Mouse (Mus musculus) layer of hippocampus, postnatal 10 days (tissue): ENCODE measurements around the gene Moxd2. TPM values are rescaled to one million over a fixed set of nuclear protein-coding genes. Genes with fewer than 3 reads are reported as not detected.

Experiments used
- DNase-seq, 2 experiments: peaks; one replicate each; pipeline ENCODE4 v3.0.0; 2021; ENCODE audit warnings: low spot score in 2 of 2
- long read RNA-seq: library from polyadenylated mRNA; stranded (forward); transcript quantifications from one replicate; pipeline ENCODE4 v2.0.0, GENCODE M21; 2023
- total RNA-seq, 2 experiments: library from RNA; stranded (reverse); gene quantifications; 2 replicates each; pipeline ENCODE4 v1.2.3; 2021

Moxd2 gene
- total RNA-seq = not detected
- long read RNA-seq = 0 reads

DNA sequence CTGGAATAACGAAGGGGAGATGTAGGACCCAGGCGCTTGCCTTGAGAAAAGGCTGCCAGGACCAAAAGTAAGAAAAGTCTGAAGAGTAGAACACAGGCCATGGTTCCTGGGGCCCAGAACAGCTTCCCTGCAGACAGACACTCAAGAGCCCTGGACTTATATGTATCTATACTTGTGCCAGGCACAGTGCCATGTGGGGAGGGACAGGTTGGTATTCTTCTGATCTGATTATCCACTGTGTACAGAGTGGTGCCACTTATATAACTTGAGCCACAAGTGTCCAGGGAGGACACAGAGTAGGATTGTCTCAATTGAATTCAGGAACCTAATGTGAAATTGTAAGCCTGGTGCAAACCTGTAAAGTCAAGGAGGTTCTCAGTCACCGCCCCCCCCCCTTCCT, at the start of gene Moxd2:
Gene Moxd2, minus strand, starts transcription at position 101 of the 400 bp plus-strand sequence.
- no peak for DNase-seq

DNA sequence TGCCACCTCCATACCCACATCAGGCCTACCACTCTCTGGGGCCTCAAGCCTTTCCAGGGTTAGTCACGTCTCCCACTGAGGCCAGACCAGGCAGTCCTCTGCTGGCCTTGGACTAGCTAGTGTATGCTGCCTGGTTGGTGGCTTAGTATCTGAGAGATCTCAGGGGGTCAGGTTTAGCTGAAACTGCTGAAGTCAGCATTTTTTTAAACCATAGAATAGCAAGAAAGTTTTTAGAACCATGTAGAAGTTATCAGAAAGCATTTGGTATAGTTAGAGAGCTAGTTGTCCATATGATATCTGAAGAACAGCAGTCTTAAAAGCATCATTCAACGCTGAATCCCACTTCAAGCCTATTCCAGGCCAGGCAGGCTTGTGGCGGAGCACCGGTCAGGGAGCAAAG, 32.7 kb upstream of the Moxd2 start:
- DNase-seq = no peak

DNA sequence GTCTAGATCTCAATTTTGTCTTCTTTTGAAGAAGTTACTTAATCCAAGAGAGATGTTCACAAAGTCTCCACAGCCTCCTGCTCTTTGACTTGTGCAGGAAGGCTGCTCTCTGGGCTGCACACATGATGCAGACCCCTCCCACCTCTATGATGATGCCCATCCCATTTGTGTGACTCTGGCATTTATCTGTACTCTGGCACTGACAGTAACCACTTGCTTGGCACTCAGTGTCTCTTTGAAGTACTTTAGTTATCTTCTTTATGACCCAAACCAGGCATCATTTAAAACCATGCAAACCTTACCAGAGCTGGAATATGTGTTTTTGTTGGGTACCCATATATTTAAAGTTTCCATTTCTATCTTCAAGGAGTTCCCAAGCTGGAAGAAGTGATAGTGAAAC, 13.0 kb upstream of the Moxd2 start, which contains the start of gene Prss58:
Gene Prss58, minus strand, starts transcription at position 101 of the 400 bp plus-strand sequence.
- no peak for DNase-seq

DNA sequence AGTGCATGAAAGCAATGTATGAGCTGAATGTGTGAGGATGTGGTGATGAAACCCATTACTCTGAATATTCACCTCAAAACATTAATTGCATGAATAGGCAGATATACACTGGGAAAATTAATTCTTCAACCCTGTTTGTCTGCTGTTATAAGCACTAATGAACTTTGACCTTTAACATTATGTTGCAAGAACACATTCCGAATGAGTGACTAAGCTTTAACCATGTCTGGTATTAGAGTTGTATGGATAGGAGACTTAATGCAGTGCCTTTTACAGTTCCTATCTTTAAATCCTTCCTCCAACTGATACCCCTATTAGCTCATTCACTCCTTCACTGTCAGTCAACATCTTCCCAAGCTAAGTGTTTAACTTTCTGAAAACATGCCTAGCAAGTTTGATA, 7.4 kb upstream of the Moxd2 start:
- DNase-seq = no peak

DNA sequence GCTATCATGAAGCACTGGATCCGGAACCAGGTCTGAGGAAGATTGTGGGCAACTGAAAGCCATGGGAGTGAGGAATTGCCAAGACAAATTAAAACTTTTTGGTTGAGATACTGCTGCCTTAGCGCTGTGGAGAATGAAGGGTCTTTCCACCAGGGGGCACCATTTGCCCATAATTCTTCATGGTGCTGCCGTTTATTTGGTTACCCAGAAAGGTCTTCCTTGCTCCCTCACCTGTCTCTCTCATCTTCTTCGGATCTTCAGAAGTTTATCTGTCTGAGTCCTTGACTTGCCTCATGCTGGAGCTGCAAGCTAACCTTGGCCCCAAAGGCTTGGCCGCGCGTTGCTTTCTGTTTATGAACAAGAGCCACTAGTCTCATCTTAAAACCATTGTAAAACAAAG, 6.3 kb upstream of the Moxd2 start:
- no peak for DNase-seq

DNA sequence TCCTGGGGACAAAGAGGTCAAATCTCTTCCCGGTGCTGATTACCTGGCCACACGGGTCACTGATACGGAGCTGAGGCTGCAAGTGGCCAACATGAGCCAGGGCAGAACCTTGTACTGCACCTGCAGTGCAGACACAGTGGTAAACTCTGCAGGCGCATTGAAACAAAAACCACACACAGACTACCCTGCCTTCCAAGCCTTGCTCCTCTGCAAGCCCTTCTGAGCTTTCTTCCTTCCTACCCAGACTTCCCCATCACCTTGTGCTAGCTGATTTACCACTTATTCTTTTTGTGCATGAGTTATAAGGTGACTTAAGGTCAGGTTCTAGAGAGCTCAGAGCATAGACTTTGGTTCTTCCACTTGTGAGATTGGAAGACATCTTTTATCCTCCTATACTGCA, 4.5 kb upstream of the Moxd2 start:
- no peak for DNase-seq

DNA sequence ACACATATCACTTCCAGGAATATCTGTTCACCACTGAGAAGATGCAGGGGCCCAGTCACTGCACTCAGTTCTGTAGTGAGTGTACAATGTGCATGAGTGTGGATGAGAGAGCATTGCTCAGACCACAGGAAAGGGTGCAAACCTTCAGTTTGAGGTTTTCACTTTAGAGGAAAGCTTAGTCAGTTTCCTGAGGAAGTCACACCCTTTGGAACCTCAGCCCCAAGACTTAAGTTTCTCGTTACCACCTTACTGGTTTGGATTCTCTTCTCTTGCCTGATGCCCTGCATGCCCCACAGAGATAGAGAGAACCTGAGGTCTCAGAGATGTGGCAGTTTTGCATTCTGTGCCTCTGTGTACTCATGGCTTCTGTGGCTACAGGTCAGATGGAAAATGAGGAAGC, 3.7 kb upstream of the Moxd2 start:
- DNase-seq = no peak

DNA sequence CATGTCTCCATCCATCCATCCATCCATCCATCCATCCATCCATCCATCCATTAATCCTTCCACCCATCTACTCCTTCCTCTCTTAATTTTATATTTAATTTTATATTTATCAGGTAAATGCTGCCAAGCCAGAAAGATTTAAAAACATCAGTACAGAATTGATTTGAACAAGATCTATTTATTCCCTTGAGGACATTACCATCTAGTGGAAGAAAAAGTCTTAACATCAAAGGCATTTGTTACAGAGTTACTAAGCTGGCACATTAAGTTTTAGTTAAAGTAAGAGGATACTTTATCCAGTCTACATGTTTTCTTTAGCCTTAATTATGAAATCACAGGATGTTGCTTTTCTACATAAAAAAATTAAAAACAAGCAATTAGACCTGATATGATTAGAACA, 42.0 kb downstream of the Moxd2 start:
- DNase-seq = no peak

Other genes with a start within 250 kb of the Moxd2 start
- not detected for gene Prss58, start 12.9 kb upstream of the Moxd2 start, total RNA-seq
- not detected for gene 1700074P13Rik, start 53.1 kb upstream of the Moxd2 start, total RNA-seq
- not detected for gene Gm4744, start 64.4 kb upstream of the Moxd2 start, total RNA-seq
- gene 1810009J06Rik, start 77.3 kb upstream of the Moxd2 start, total RNA-seq = not detected
- not detected for gene Gm2663, start 112.0 kb upstream of the Moxd2 start, total RNA-seq
- not detected for gene 2210010C04Rik, start 148.0 kb upstream of the Moxd2 start, total RNA-seq